Mouse (Mus musculus): ENCODE results near the gene Esrrg.

Gene Esrrg

GRCm38 (mm10) chr1:187832851-187833250, 224.3 kb downstream of the Esrrg start:
- DNase-seq (ENCODE audit: low spot score), result no peak

- no peak for DNase-seq (ENCODE audit: low spot score)
Observed at GRCm38 (mm10) chr1:187834576-187834975, 226.0 kb downstream of the Esrrg start.

DNA sequence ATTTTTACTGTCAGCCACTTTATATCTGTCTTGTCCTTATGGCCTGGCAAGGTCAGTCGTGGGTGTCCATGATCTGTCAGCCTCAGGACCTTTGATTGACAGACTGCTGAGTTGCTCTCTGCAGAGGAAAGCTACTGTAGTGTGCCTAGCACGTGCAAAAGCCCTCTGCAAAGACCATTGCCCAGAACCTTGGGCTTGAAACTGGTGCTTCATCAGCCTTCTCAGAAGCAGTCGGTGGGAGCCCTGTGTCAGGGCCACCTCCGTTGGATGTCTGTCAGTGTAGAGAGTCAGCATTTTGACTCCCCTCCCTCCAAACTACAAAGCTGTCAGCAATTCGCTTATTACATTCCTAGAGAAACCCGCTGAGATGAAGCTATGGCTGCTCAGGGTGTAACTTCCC, 227.8 kb downstream of the Esrrg start:
- DNase-seq (ENCODE audit: low spot score), result no peak

DNA sequence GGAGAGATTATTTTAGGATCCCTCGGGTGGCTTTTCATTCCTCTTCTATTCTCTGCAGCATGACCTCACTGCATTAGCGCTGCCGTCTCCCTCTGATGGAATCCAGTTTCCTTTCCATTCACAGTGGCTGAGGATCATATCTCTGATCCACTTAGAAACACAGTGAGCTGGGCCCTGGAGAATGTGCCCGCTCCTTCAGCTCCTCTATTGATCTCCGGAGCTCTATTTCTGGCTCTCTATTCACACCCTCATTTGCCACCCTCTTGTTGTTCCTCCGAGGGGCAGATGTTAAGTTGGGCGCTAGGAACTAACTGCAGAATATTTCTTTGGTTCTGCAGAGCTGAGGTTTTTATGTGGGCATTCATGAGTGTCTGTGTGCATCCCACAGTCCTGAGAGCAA, 228.3 kb downstream of the Esrrg start:
- DNase-seq (ENCODE audit: low spot score), result no peak

DNA sequence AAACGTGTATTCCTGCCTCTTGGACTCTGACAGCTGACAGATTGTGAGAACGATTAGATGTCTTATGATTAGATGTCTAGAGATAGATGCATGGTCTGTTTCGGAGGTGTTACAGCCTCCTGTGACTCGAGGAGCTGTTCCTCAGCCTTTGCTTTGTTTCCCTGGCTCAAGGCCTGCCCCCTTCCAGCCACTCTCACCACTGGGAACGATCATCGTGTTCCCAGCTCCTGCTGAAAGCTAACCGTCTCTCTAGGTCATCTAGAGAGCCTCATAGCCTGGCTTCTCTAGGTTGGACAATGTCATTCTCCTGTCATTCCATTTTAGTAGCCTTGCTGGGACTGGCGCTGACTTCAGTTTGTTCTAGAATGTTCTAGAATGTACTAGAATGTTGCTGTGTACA, 233.0 kb downstream of the Esrrg start:
- no peak for DNase-seq (ENCODE audit: low spot score)

- DNase-seq (ENCODE audit: low spot score), result no peak
Observed at GRCm38 (mm10) chr1:187842702-187843101, 234.1 kb downstream of the Esrrg start.

DNA sequence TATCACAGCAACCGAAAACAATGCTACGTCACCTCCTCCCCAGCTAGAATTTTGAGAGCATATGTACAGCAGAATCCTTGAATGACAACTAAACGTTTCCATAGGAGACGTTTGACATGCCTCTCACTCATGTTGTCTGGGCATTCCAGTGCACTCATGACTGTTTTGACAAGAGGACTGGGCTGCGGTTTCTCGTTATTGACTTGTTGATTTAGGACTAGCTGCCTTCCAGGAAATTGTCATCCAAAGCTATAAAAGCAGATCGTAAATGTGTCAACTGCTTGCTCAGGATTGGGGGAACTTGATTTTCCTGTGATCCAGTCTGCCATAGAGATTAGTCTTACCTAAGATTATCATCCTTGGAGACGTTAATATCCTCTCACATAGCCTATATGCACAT, 245.6 kb downstream of the Esrrg start:
- no peak for DNase-seq (ENCODE audit: low spot score)

DNA sequence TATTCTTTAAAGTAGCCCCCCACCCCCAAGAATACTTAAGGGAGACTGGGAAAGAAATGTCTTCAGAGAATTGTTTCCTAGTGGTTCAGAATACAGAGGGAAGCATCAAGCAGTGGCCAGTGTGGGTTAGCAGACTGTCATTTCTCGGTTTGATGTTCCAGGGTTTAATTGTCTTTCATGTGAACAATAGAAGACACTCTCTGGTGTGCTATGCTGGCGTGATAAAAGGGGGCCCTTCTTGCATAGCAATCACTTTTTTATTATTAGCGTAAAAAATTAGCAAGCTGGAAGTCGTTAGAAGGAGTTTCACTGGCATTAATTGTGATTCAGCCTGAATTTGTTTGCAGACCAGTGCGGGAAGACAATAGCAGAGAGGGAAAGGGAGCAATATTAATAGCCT, 253.7 kb downstream of the Esrrg start:
- DNase-seq (ENCODE audit: low spot score), result no peak

GRCm38 (mm10) chr1:187868427-187868826, 259.8 kb downstream of the Esrrg start:
- DNase-seq (ENCODE audit: low spot score), result no peak

GRCm38 (mm10) chr1:187872208-187872607, 263.6 kb downstream of the Esrrg start:
- no peak for DNase-seq (ENCODE audit: low spot score)

DNA sequence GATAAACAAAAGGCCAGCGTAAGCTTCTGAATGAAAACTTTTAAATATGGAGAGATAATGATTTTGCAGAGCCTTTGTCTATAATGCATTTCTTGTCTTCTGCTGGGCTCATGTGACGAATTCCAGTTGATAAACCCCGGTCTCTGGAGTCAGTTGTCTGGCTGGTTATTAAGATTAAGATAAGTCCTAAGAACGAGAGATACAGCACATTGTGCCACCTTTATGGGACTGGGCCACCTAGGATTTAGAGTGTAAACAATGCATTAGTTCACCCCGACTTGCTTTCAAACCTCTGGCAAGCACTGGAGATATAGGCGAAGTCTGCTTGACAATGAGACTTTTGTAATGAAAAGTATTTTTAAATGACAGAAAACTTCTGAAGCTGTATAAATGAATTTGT, 264.2 kb downstream of the Esrrg start:
- no peak for DNase-seq (ENCODE audit: low spot score)

GRCm38 (mm10) chr1:187873770-187874169, 265.2 kb downstream of the Esrrg start:
- no peak for DNase-seq (ENCODE audit: low spot score)

- no peak for DNase-seq (ENCODE audit: low spot score)
Observed at GRCm38 (mm10) chr1:187887270-187887669, 278.7 kb downstream of the Esrrg start.

GRCm38 (mm10) chr1:187888142-187888541, 279.6 kb downstream of the Esrrg start:
- no peak for DNase-seq (ENCODE audit: low spot score)

- no peak for DNase-seq (ENCODE audit: low spot score)
Observed at GRCm38 (mm10) chr1:187889096-187889495, 280.5 kb downstream of the Esrrg start.

DNA sequence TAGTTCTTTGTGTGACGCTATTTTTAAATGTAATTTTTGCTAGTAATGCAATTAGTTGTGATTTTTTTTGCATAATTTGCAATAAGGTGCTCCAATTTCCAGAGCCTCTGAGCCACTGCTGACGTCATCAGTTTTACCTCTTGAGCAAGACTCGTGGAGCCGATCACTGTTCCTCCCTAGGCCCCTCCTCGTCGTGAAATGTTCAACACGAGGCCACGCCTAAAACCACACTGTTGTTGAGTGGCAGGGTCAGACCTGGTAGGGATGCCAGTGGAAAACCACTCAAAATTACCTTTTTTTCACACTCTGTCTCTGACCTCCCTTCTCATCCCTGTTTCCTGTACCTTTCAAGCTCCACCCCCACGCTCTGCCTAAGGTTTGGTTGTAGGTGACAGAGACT, 282.7 kb downstream of the Esrrg start:
- no peak for DNase-seq (ENCODE audit: low spot score)

DNA sequence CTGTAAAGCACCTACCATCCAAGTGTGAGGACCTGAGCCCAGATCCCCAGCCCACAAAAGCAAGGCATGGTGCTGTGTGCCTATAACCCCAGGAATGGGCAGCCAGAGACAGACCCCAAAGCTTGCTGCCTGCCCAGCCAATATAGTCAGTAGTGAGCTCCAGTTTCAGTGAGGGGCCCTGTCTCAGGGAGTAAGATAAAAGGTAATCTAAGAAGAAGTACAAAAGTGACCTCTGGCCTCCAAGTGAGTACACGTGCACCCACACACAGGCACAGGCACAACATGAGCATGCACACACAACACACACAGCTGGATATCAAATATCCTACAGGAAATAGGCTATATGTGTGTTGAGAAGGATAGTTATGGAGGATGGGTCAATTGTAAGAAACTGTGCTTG, 286.9 kb downstream of the Esrrg start:
- DNase-seq (ENCODE audit: low spot score), result no peak

DNA sequence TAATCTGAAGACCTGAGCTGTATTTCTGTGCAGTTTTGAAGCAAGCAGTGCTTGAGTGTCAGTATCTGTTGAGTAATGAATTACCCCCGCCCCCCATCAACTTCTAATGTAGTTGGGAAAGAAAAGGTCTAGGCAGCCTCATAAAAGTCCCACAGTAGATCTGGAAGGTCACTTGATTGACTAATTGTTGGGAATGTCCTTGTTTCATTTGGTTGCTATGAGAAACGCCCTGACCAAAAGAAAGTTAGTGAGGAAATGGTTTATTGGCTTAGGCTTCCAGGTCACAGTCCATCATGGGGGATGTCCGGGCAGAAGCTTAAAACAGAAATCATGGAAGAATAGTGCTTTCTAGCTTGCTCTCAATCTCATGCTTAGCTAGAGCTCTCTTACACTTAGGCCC, 287.7 kb downstream of the Esrrg start:
- DNase-seq (ENCODE audit: low spot score), result no peak

- DNase-seq (ENCODE audit: low spot score), result no peak
Observed at GRCm38 (mm10) chr1:187896910-187897309, 288.3 kb downstream of the Esrrg start.

- DNase-seq (ENCODE audit: low spot score), result no peak
Observed at GRCm38 (mm10) chr1:187899541-187899940, 290.9 kb downstream of the Esrrg start.

GRCm38 (mm10) chr1:187900756-187901155, 292.2 kb downstream of the Esrrg start:
- no peak for DNase-seq (ENCODE audit: low spot score)

- DNase-seq (ENCODE audit: low spot score), result no peak
Observed at GRCm38 (mm10) chr1:187902176-187902575, 293.6 kb downstream of the Esrrg start.

- no peak for DNase-seq (ENCODE audit: low spot score)
Observed at GRCm38 (mm10) chr1:187904731-187905130, 296.1 kb downstream of the Esrrg start.

DNA sequence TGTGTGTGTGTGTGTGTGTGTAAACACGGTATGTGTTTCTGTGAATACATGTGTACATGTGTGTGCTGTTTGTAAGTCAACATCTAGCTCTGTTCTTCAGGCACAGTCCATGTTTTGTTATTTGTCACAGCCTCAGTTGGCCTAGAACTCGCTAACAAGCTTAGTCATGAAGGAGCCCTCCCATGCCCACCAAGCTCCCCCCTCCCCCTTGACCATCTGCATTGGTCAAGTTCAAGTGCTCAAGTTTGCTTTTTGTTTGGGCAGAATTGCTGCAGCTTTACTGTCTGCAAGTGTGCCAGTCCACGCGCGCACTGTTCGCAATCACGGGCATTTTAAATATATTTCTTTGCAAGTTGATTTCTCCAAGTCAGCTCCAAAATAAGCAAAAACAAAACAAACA, 298.8 kb downstream of the Esrrg start:
- no peak for DNase-seq (ENCODE audit: low spot score)

- DNase-seq (ENCODE audit: low spot score), result no peak
Observed at GRCm38 (mm10) chr1:187907871-187908270, 299.3 kb downstream of the Esrrg start.

All from urinary bladder, postnatal 10 days (tissue).